Mouse (Mus musculus): ENCODE data around the gene Atp2b2. TPM values are rescaled to one million over a fixed set of nuclear protein-coding genes. Genes with fewer than 3 reads are reported as not detected.

Atp2b2 gene
- polyA plus RNA-seq, 1 experiment from 2014 or later = 0.62 TPM

GRCm38 (mm10) chr6:113798921-113799320, 243.5 kb downstream of the Atp2b2 start:
- H3K4me3 ChIP-seq (replicated peaks) = no peak overlapping the region
- WGBS = 47% methylated on average over 2 of the region's 2 CpGs
- H3K9me3 ChIP-seq (replicated peaks) = no peaks in the 10 kb centered on the region
- H3K9ac ChIP-seq = no peak overlapping the region
- peaks cover 21% of the 10 kb centered on the region for H3K4me1 ChIP-seq
- H3K4me2 ChIP-seq = no peak overlapping the region
- H3K27me3 ChIP-seq = peaks cover 14% of the 10 kb centered on the region; the same call in 1 of the 2 replicates
- no peak overlapping the region for H3K27ac ChIP-seq
- no peaks in the 10 kb centered on the region for H3K36me3 ChIP-seq
- ATAC-seq (replicated peaks; ENCODE audit: low FRiP score) = no peak

GRCm38 (mm10) chr6:113795241-113795702, 247.1 kb downstream of the Atp2b2 start:
- Histone ChIP-seq H3K27ac (peak overlapping the region; percentile 60), H3K9ac (no peak overlapping the region), H3K9me3 (replicated peaks) (no peaks in the 10 kb centered on the region), H3K36me3 (no peaks in the 10 kb centered on the region), H3K4me3 (replicated peaks) (no peak overlapping the region), H3K27me3 (peaks cover 18% of the 10 kb centered on the region), H3K4me2 (no peak overlapping the region), H3K4me1 (peaks cover 21% of the 10 kb centered on the region)
- WGBS = 8% methylated on average over 4 of the region's 4 CpGs
- peak; percentile 96 for ATAC-seq (replicated peaks; ENCODE audit: low FRiP score)

GRCm38 (mm10) chr6:113792368-113792767, 250.0 kb downstream of the Atp2b2 start:
- Histone ChIP-seq H3K4me3 (replicated peaks) (no peak overlapping the region), H3K9ac (no peak overlapping the region), H3K27me3 (peaks cover 10% of the 10 kb centered on the region), H3K36me3 (no peaks in the 10 kb centered on the region), H3K27ac (no peak overlapping the region), H3K4me1 (peaks cover 26% of the 10 kb centered on the region), H3K9me3 (replicated peaks) (no peaks in the 10 kb centered on the region), H3K4me2 (no peak overlapping the region)
- WGBS = 78% methylated on average over 5 of the region's 5 CpGs
- ATAC-seq (replicated peaks; ENCODE audit: low FRiP score) = no peak

GRCm38 (mm10) chr6:113791012-113791411, 251.4 kb downstream of the Atp2b2 start:
- H3K36me3 ChIP-seq = no peaks in the 10 kb centered on the region
- peaks cover 4% of the 10 kb centered on the region; the same call in 1 of the 2 replicates for H3K27me3 ChIP-seq
- no peaks in the 10 kb centered on the region for H3K9me3 ChIP-seq (replicated peaks)
- 77% methylated on average over 8 of the region's 8 CpGs for WGBS
- no peak overlapping the region for H3K4me3 ChIP-seq (replicated peaks)
- no peak overlapping the region for H3K27ac ChIP-seq
- no peak overlapping the region for H3K9ac ChIP-seq
- H3K4me2 ChIP-seq = no peak overlapping the region
- ATAC-seq (replicated peaks; ENCODE audit: low FRiP score) = no peak
- peaks cover 28% of the 10 kb centered on the region for H3K4me1 ChIP-seq

GRCm38 (mm10) chr6:113787459-113787968, 254.9 kb downstream of the Atp2b2 start:
- no peaks in the 10 kb centered on the region for H3K36me3 ChIP-seq
- no peak overlapping the region for H3K4me3 ChIP-seq (replicated peaks)
- 18% methylated on average over 6 of the region's 6 CpGs for WGBS
- H3K9me3 ChIP-seq (replicated peaks) = no peaks in the 10 kb centered on the region
- peaks cover 11% of the 10 kb centered on the region for H3K4me1 ChIP-seq
- no peak overlapping the region for H3K9ac ChIP-seq
- peaks cover 4% of the 10 kb centered on the region; the same call in 1 of the 2 replicates for H3K27me3 ChIP-seq
- no peak overlapping the region for H3K4me2 ChIP-seq
- no peak overlapping the region for H3K27ac ChIP-seq
- ATAC-seq (replicated peaks; ENCODE audit: low FRiP score) = peak; percentile 54

- Histone ChIP-seq H3K36me3 (no peaks in the 10 kb centered on the region), H3K4me1 (peaks cover 11% of the 10 kb centered on the region), H3K9me3 (replicated peaks) (no peaks in the 10 kb centered on the region), H3K9ac (no peak overlapping the region), H3K4me3 (replicated peaks) (no peak overlapping the region), H3K27me3 (no peaks in the 10 kb centered on the region), H3K4me2 (no peak overlapping the region), H3K27ac (no peak overlapping the region)
- WGBS = 85% methylated on average over 7 of the region's 7 CpGs
- no peak for ATAC-seq (replicated peaks; ENCODE audit: low FRiP score)
Observed at GRCm38 (mm10) chr6:113785658-113786057, 256.8 kb downstream of the Atp2b2 start.

GRCm38 (mm10) chr6:113778229-113778753, 264.1 kb downstream of the Atp2b2 start:
- Histone ChIP-seq H3K9me3 (replicated peaks) (no peaks in the 10 kb centered on the region), H3K4me2 (no peak overlapping the region), H3K9ac (no peak overlapping the region), H3K4me1 (no peaks in the 10 kb centered on the region), H3K27me3 (no peaks in the 10 kb centered on the region), H3K27ac (no peak overlapping the region), H3K4me3 (replicated peaks) (no peak overlapping the region), H3K36me3 (no peaks in the 10 kb centered on the region)
- no peak for ATAC-seq (replicated peaks; ENCODE audit: low FRiP score)
- WGBS = 52% methylated on average over 7 of the region's 7 CpGs

- 52% methylated on average over 11 of the region's 11 CpGs for WGBS
- no peaks in the 10 kb centered on the region for H3K9me3 ChIP-seq (replicated peaks)
Observed at GRCm38 (mm10) chr6:113768804-113769203, 273.6 kb downstream of the Atp2b2 start.

GRCm38 (mm10) chr6:113761644-113762043, 280.8 kb downstream of the Atp2b2 start:
- Histone ChIP-seq H3K9ac (no peak overlapping the region), H3K36me3 (no peaks in the 10 kb centered on the region), H3K27ac (no peak overlapping the region), H3K4me3 (replicated peaks) (no peak overlapping the region), H3K4me1 (no peaks in the 10 kb centered on the region), H3K27me3 (0 out of 2 replicates have a peak, but pooled peaks cover 4% of the 10 kb centered on the region), H3K9me3 (replicated peaks) (no peaks in the 10 kb centered on the region), H3K4me2 (no peak overlapping the region)
- 26% methylated on average over 7 of the region's 7 CpGs for WGBS
- no peak; the same call in 1 of the 2 replicates for ATAC-seq (replicated peaks; ENCODE audit: low FRiP score)

More at GRCm38 (mm10) chr6:113768804-113769203, 273.6 kb downstream of the Atp2b2 start:
- no peak for ATAC-seq (replicated peaks; ENCODE audit: low FRiP score)
- H3K4me2 ChIP-seq = no peak overlapping the region
- no peaks in the 10 kb centered on the region for H3K36me3 ChIP-seq
- no peak overlapping the region for H3K4me3 ChIP-seq (replicated peaks)
- H3K27ac ChIP-seq = no peak overlapping the region
- no peaks in the 10 kb centered on the region for H3K4me1 ChIP-seq
- no peak overlapping the region for H3K9ac ChIP-seq
- H3K27me3 ChIP-seq = no peaks in the 10 kb centered on the region

GRCm38 (mm10) chr6:113749119-113749685, 293.2 kb downstream of the Atp2b2 start:
- Histone ChIP-seq H3K9ac (no peak overlapping the region), H3K9me3 (replicated peaks) (no peaks in the 10 kb centered on the region), H3K36me3 (no peaks in the 10 kb centered on the region), H3K27me3 (peaks cover 26% of the 10 kb centered on the region), H3K4me1 (0 out of 2 replicates have a peak, but pooled peaks cover 3% of the 10 kb centered on the region), H3K4me3 (replicated peaks) (no peak overlapping the region), H3K27ac (no peak overlapping the region), H3K4me2 (no peak overlapping the region)
- no peak for ATAC-seq (replicated peaks; ENCODE audit: low FRiP score)
- WGBS = 58% methylated on average over 17 of the region's 17 CpGs

GRCm38 (mm10) chr6:113748351-113748750, 294.1 kb downstream of the Atp2b2 start:
- peaks cover 26% of the 10 kb centered on the region for H3K27me3 ChIP-seq
- H3K27ac ChIP-seq = no peak overlapping the region
- H3K9me3 ChIP-seq (replicated peaks) = no peaks in the 10 kb centered on the region
- H3K4me3 ChIP-seq (replicated peaks) = peak overlapping the region; percentile 9
- no peak for ATAC-seq (replicated peaks; ENCODE audit: low FRiP score)
- WGBS = 42% methylated on average over 26 of the region's 26 CpGs
- H3K4me2 ChIP-seq = peak overlapping the region; percentile 43
- H3K9ac ChIP-seq = no peak overlapping the region
- H3K36me3 ChIP-seq = no peaks in the 10 kb centered on the region
- H3K4me1 ChIP-seq = 0 out of 2 replicates have a peak, but pooled peaks cover 3% of the 10 kb centered on the region

- H3K9ac ChIP-seq = no peak overlapping the region
- H3K4me3 ChIP-seq (replicated peaks) = no peak overlapping the region
- no peaks in the 10 kb centered on the region for H3K9me3 ChIP-seq (replicated peaks)
- no peak for ATAC-seq (replicated peaks; ENCODE audit: low FRiP score)
- H3K4me1 ChIP-seq = 0 out of 2 replicates have a peak, but pooled peaks cover 3% of the 10 kb centered on the region
- H3K27me3 ChIP-seq = peaks cover 26% of the 10 kb centered on the region
- no peak overlapping the region for H3K27ac ChIP-seq
- WGBS = 84% methylated on average over 14 of the region's 14 CpGs
- no peaks in the 10 kb centered on the region for H3K36me3 ChIP-seq
- H3K4me2 ChIP-seq = no peak overlapping the region
Observed at GRCm38 (mm10) chr6:113747284-113747683, 295.1 kb downstream of the Atp2b2 start.

Data from kidney, embryonic 15.5 days (tissue).